Mouse (Mus musculus): ENCODE measurements around the gene Amn. TPM values are rescaled to one million over a fixed set of nuclear protein-coding genes. Genes with fewer than 3 reads are reported as not detected.

The Amn gene
- polyA plus RNA-seq, 1 experiment = not detected

GRCm38 (mm10) chr12:111237611-111238188, 33.2 kb upstream of the Amn start:
- no peak overlapping the region for H3K4me3 ChIP-seq (replicated peaks; ENCODE audit: control insufficient read depth, low read depth, low read length)
- no peak overlapping the region for H3K27ac ChIP-seq (ENCODE audit: control insufficient read depth, insufficient read depth, low read depth, low read length, poor library complexity)
- 93% methylated on average over 16 of the region's 16 CpGs for WGBS
- H3K4me1 ChIP-seq (ENCODE audit: control insufficient read depth, insufficient read depth, low read length) = no peaks in the 10 kb centered on the region
- TF ChIP-seq POLR2A (IDR thresholded peaks at IDR 0.05; ENCODE audit: borderline replicate concordance, control insufficient read depth, low read depth, low read length) (no peak), CTCF (IDR thresholded peaks at IDR 0.05; ENCODE audit: control insufficient read depth, insufficient read depth, low read length) (no peak)

- H3K4me1 ChIP-seq (ENCODE audit: control insufficient read depth, insufficient read depth, low read length) = no peaks in the 10 kb centered on the region
- no peak overlapping the region for H3K4me3 ChIP-seq (replicated peaks; ENCODE audit: control insufficient read depth, low read depth, low read length)
- H3K27ac ChIP-seq (ENCODE audit: control insufficient read depth, insufficient read depth, low read depth, low read length, poor library complexity) = no peak overlapping the region
- TF ChIP-seq CTCF (IDR thresholded peaks at IDR 0.05; ENCODE audit: control insufficient read depth, insufficient read depth, low read length) (no peak), POLR2A (IDR thresholded peaks at IDR 0.05; ENCODE audit: borderline replicate concordance, control insufficient read depth, low read depth, low read length) (no peak)
- WGBS = 81% methylated on average over 5 of the region's 5 CpGs
These were observed 32.5 kb upstream of the Amn start for GRCm38 (mm10) chr12:111238345-111238744.

GRCm38 (mm10) chr12:111238778-111239177, 32.1 kb upstream of the Amn start:
- 70% methylated on average over 4 of the region's 4 CpGs for WGBS
- H3K27ac ChIP-seq (ENCODE audit: control insufficient read depth, insufficient read depth, low read depth, low read length, poor library complexity) = no peak overlapping the region
- TF ChIP-seq CTCF (IDR thresholded peaks at IDR 0.05; ENCODE audit: control insufficient read depth, insufficient read depth, low read length) = no peak
- TF ChIP-seq POLR2A (IDR thresholded peaks at IDR 0.05; ENCODE audit: borderline replicate concordance, control insufficient read depth, low read depth, low read length) = no peak

GRCm38 (mm10) chr12:111239930-111240329, 31.0 kb upstream of the Amn start:
- TF ChIP-seq CTCF (IDR thresholded peaks at IDR 0.05; ENCODE audit: control insufficient read depth, insufficient read depth, low read length) (no peak), POLR2A (IDR thresholded peaks at IDR 0.05; ENCODE audit: borderline replicate concordance, control insufficient read depth, low read depth, low read length) (no peak)
- Histone ChIP-seq H3K27ac (ENCODE audit: control insufficient read depth, insufficient read depth, low read depth, low read length, poor library complexity) (no peak overlapping the region), H3K4me1 (ENCODE audit: control insufficient read depth, insufficient read depth, low read length) (no peaks in the 10 kb centered on the region), H3K4me3 (replicated peaks; ENCODE audit: control insufficient read depth, low read depth, low read length) (no peak overlapping the region)
- 85% methylated on average over 10 of the region's 10 CpGs for WGBS

More at GRCm38 (mm10) chr12:111238778-111239177, 32.1 kb upstream of the Amn start:
- H3K4me3 ChIP-seq (replicated peaks; ENCODE audit: control insufficient read depth, low read depth, low read length) = no peak overlapping the region
- no peaks in the 10 kb centered on the region for H3K4me1 ChIP-seq (ENCODE audit: control insufficient read depth, insufficient read depth, low read length)

- H3K4me3 ChIP-seq (replicated peaks; ENCODE audit: control insufficient read depth, low read depth, low read length) = no peak overlapping the region
- H3K27ac ChIP-seq (ENCODE audit: control insufficient read depth, insufficient read depth, low read depth, low read length, poor library complexity) = no peak overlapping the region
- WGBS = 77% methylated on average over 6 of the region's 6 CpGs
- TF ChIP-seq POLR2A (IDR thresholded peaks at IDR 0.05; ENCODE audit: borderline replicate concordance, control insufficient read depth, low read depth, low read length) (no peak), CTCF (IDR thresholded peaks at IDR 0.05; ENCODE audit: control insufficient read depth, insufficient read depth, low read length) (no peak)
- no peaks in the 10 kb centered on the region for H3K4me1 ChIP-seq (ENCODE audit: control insufficient read depth, insufficient read depth, low read length)
These were observed 29.0 kb upstream of the Amn start for GRCm38 (mm10) chr12:111241916-111242315.

- Histone ChIP-seq H3K4me1 (ENCODE audit: control insufficient read depth, insufficient read depth, low read length) (no peaks in the 10 kb centered on the region), H3K27ac (ENCODE audit: control insufficient read depth, insufficient read depth, low read depth, low read length, poor library complexity) (no peak overlapping the region), H3K4me3 (replicated peaks; ENCODE audit: control insufficient read depth, low read depth, low read length) (no peak overlapping the region)
- WGBS = 90% methylated on average over 5 of the region's 5 CpGs
- TF ChIP-seq CTCF (IDR thresholded peaks at IDR 0.05; ENCODE audit: control insufficient read depth, insufficient read depth, low read length) (no peak), POLR2A (IDR thresholded peaks at IDR 0.05; ENCODE audit: borderline replicate concordance, control insufficient read depth, low read depth, low read length) (no peak)
These were observed 28.5 kb upstream of the Amn start for GRCm38 (mm10) chr12:111242346-111242745.

GRCm38 (mm10) chr12:111243733-111244132, 27.2 kb upstream of the Amn start:
- Histone ChIP-seq H3K27ac (ENCODE audit: control insufficient read depth, insufficient read depth, low read depth, low read length, poor library complexity) (no peak overlapping the region), H3K4me3 (replicated peaks; ENCODE audit: control insufficient read depth, low read depth, low read length) (no peak overlapping the region), H3K4me1 (ENCODE audit: control insufficient read depth, insufficient read depth, low read length) (no peaks in the 10 kb centered on the region)
- TF ChIP-seq CTCF (IDR thresholded peaks at IDR 0.05; ENCODE audit: control insufficient read depth, insufficient read depth, low read length) (no peak), POLR2A (IDR thresholded peaks at IDR 0.05; ENCODE audit: borderline replicate concordance, control insufficient read depth, low read depth, low read length) (no peak)
- 88% methylated on average over 12 of the region's 12 CpGs for WGBS

- TF ChIP-seq POLR2A (IDR thresholded peaks at IDR 0.05; ENCODE audit: borderline replicate concordance, control insufficient read depth, low read depth, low read length) (no peak), CTCF (IDR thresholded peaks at IDR 0.05; ENCODE audit: control insufficient read depth, insufficient read depth, low read length) (no peak)
- H3K27ac ChIP-seq (ENCODE audit: control insufficient read depth, insufficient read depth, low read depth, low read length, poor library complexity) = no peak overlapping the region
- no peak overlapping the region for H3K4me3 ChIP-seq (replicated peaks; ENCODE audit: control insufficient read depth, low read depth, low read length)
- WGBS = 87% methylated on average over 6 of the region's 6 CpGs
- H3K4me1 ChIP-seq (ENCODE audit: control insufficient read depth, insufficient read depth, low read length) = no peaks in the 10 kb centered on the region
These were observed 25.8 kb upstream of the Amn start for GRCm38 (mm10) chr12:111245070-111245469.

Data from bone marrow, adult 2 months (tissue).